In genomic region chr11:102284501-102285094, GRCm38 (mm10) we compare ENCODE assay signal across 8 mouse cellular contexts. TPM values are rescaled to one million over a fixed set of nuclear protein-coding genes. Genes with fewer than 3 reads are reported as not detected.
DNase-seq lines count a peak whose midpoint lies in the region; ATAC-seq lines count a peak whose summit lies in the region.

Tmub2 (plus strand) TSS chr11:102284931.

- peak; percentile 96 to 97 for DNase-seq in B cell, adult 2 months
- DNase-seq in brain, adult 2 months (ENCODE audit: low read depth, low spot score) = peak; percentile 99
- peak; percentile 99 for DNase-seq in heart, embryonic 10.5 days (ENCODE audit: low spot score)
- peak; percentile 99 for DNase-seq in liver
- peak; percentile 96 to 97 for DNase-seq in spleen, postnatal 4 days (ENCODE audit: low spot score in 2 of 2)

- H3K4me2 ChIP-seq in kidney, embryonic 15.5 days = peak within 1 kb of the TSS; percentile 76

- under 1% methylated on average over 32 of the region's 32 CpGs for WGBS in heart, embryonic 10.5 days
- under 1% methylated on average over 32 of the region's 32 CpGs for WGBS in kidney, embryonic 15.5 days

- peak within 1 kb of the TSS; percentile 90 for H3K27ac ChIP-seq in heart, embryonic 10.5 days
- peak within 1 kb of the TSS; percentile 90 for H3K27ac ChIP-seq in kidney, embryonic 15.5 days

- peak within 1 kb of the TSS; percentile 76 for H3K4me3 ChIP-seq in heart, embryonic 10.5 days
- H3K4me3 ChIP-seq in kidney, embryonic 15.5 days (replicated peaks) = peak within 1 kb of the TSS; percentile 88

- peak; percentile 90 for ATAC-seq in erythroblast, adult 5-6 weeks (replicated peaks; ENCODE audit: low FRiP score, poor library complexity, severe bottlenecking)
- peak; percentile 91 for ATAC-seq in kidney, embryonic 15.5 days (replicated peaks; ENCODE audit: low FRiP score)
- ATAC-seq in monocyte, adult 5-6 weeks (replicated peaks; ENCODE audit: insufficient number of reproducible peaks, low FRiP score, low TSS enrichment, poor library complexity, severe bottlenecking) = peak; percentile 96

- peaks cover 25% of the 10 kb centered on the region for H3K36me3 ChIP-seq in heart, embryonic 10.5 days
- peaks cover 29% of the 10 kb centered on the region for H3K36me3 ChIP-seq in kidney, embryonic 15.5 days

- H3K9me3 ChIP-seq in heart, embryonic 10.5 days = no peaks in the 10 kb centered on the region
- H3K9me3 ChIP-seq in kidney, embryonic 15.5 days (replicated peaks) = no peaks in the 10 kb centered on the region

- peak within 1 kb of the TSS; percentile 83 for H3K9ac ChIP-seq in kidney, embryonic 15.5 days

- peaks cover 18% of the 10 kb centered on the region for H3K4me1 ChIP-seq in heart, embryonic 10.5 days
- H3K4me1 ChIP-seq in kidney, embryonic 15.5 days = peaks cover 29% of the 10 kb centered on the region

- H3K27me3 ChIP-seq in heart, embryonic 10.5 days (ENCODE audit: insufficient read depth, poor library complexity, severe bottlenecking) = no peaks in the 10 kb centered on the region
- H3K27me3 ChIP-seq in kidney, embryonic 15.5 days = no peaks in the 10 kb centered on the region

RNA-seq across cellular contexts. Expression of gene Tmub2, which starts in this region (rescaled TPM):
- total RNA-seq in erythroblast, adult 5-6 weeks (2015; ENCODE audit: low replicate concordance) = 15.9 and 17.1 TPM in 2 replicates
- total RNA-seq in erythroblast, adult 5-6 weeks (2017; ENCODE audit: low replicate concordance) = 17.0 and 28.0 TPM in 2 replicates
- polyA plus RNA-seq in heart, embryonic 10.5 days (2016; fragmentation: Nextera tagmentation; extraction: Ambion mirVana) = 40.1 and 41.8 TPM in 2 replicates
- polyA plus RNA-seq in kidney, embryonic 15.5 days (2015; fragmentation: Nextera tagmentation; extraction: Ambion mirVana) = 48.9 and 57.9 TPM in 2 replicates
- total RNA-seq in monocyte, adult 5-6 weeks (2017) = 25.7 to 34.3 TPM (median 26.5 TPM) in 3 replicates

Comparison
In these comparisons a context has a peak if more than half of its experiments do, and no peak if none do; other contexts are left out.
1. Peak in every context shown above with its lines: DNase-seq, ATAC-seq, H3K4me3 ChIP-seq and H3K27ac ChIP-seq.